Mouse (Mus musculus) stomach, embryonic 15.5 days (tissue): Measurements from ENCODE around the gene Igsf8. TPM values are rescaled to one million over a fixed set of nuclear protein-coding genes. Genes with fewer than 3 reads are reported as not detected.

ENCODE experiments used
- ATAC-seq: fragments of 200-750 bp; cut with Nextera tagmentation; 2 replicates; pipeline ENCODE4 v1.8.0; 2017; ENCODE audit warnings: low read depth, moderate number of reproducible peaks, moderate TSS enrichment; ENCODE audit not compliant: insufficient read depth, low FRiP score
- H3K27ac ChIP-seq: fragments of 300-500 bp; sonication (generic); 2 replicates; pipeline ENCODE4 v1.5.1; 2015; ENCODE audit warnings: mild to moderate bottlenecking, inconsistent platforms
- H3K27me3 ChIP-seq: fragments of 300-500 bp; sonication (generic); replicated peaks from 2 replicates; pipeline ENCODE4 v1.6.1; 2015; ENCODE audit warnings: inconsistent platforms
- H3K36me3 ChIP-seq: fragments of 300-500 bp; sonication (generic); 2 replicates; pipeline ENCODE4 v1.6.1; 2015; ENCODE audit warnings: inconsistent platforms
- H3K4me1 ChIP-seq: fragments of 300-500 bp; sonication (generic); 2 replicates; pipeline ENCODE4 v1.6.1; 2015; ENCODE audit warnings: inconsistent platforms
- H3K4me2 ChIP-seq: fragments of 300-500 bp; sonication (generic); 2 replicates; pipeline ENCODE4 v1.6.1; 2015; ENCODE audit warnings: mild to moderate bottlenecking, inconsistent platforms
- H3K4me3 ChIP-seq: fragments of 300-500 bp; sonication (generic); replicated peaks from 2 replicates; pipeline ENCODE4 v1.5.1; 2015; ENCODE audit warnings: inconsistent platforms
- H3K9ac ChIP-seq: fragments of 300-500 bp; sonication (generic); 2 replicates; pipeline ENCODE4 v1.6.1; 2015; ENCODE audit warnings: inconsistent platforms
- H3K9me3 ChIP-seq: fragments of 300-500 bp; sonication (generic); 2 replicates; pipeline ENCODE4 v1.6.1; 2016; ENCODE audit warnings: inconsistent platforms
- WGBS: fragments of 180-500 bp; shearing (Covaris S2); methylation state at CpG from one replicate; pipeline ENCODE4 v1.1.7; 2015; 5-methylcytosine and 5-hydroxymethylcytosine counted together
- polyA plus RNA-seq: library from polyadenylated mRNA; unstranded; fragments of >200 nt; fragmentation: Nextera tagmentation; extraction: Ambion mirVana; gene quantifications from 2 replicates; pipeline ENCODE4 v1.2.1, GENCODE M21; 2015

Igsf8 gene
- polyA plus RNA-seq, 1 experiment from 2014 or later, result 44.8 TPM

DNA sequence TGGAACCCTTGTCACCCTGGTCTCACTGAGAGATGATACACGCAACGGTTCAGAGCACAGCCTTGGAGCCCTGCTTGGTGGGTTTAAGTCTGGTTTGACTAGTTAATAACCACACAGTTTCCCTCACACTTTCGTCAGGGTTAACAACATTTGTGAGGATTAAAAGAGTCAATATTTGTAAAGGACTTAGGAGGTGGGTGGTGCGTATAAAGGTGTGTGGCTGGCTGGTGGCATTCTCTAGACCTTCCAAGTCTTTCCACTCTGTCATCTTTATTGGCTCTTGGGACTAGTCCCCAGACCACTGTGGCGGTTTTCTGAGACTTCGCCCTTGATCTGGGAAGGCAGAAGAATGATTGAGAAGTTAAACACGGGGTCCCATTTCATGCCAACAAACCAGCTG is 83.4 kb downstream of the Igsf8 start:
- no peak overlapping the region for H3K4me3 ChIP-seq
- no peak overlapping the region for H3K9ac ChIP-seq
- H3K36me3 ChIP-seq, result no peaks in the 10 kb centered on the region
- no peak overlapping the region for H3K27ac ChIP-seq
- no peaks in the 10 kb centered on the region for H3K9me3 ChIP-seq
- peaks cover 34% of the 10 kb centered on the region for H3K27me3 ChIP-seq
- peaks cover 18% of the 10 kb centered on the region for H3K4me1 ChIP-seq
- H3K4me2 ChIP-seq, result no peak overlapping the region
- 55% methylated on average over 7 of the region's 7 CpGs for WGBS
- no peak for ATAC-seq

DNA sequence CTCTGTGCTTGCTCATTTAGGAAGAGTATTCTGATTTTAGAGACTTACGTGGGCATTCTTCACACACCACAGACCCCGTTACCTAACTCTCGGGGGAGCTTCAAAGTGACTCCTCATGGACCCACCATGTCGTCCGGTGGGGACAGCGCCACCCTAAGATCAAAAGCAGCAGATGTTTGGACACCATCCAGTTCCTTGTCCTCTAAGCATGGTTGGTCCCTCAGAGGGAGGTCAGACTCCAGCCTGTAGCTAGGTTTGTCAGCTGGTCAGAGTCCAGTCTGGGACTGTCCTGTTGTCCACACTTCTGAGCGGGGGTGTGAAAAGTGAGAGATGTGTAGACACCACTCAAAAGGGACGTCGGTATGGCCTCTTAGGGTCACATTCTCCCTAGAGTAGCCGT is 85.3 kb downstream of the Igsf8 start:
- Histone ChIP-seq H3K36me3 (no peaks in the 10 kb centered on the region), H3K9me3 (no peaks in the 10 kb centered on the region), H3K4me1 (peaks cover 17% of the 10 kb centered on the region; the same call in 1 of the 2 replicates), H3K9ac (no peak overlapping the region), H3K4me2 (no peak overlapping the region), H3K4me3 (no peak overlapping the region), H3K27ac (no peak overlapping the region), H3K27me3 (peaks cover 18% of the 10 kb centered on the region)
- 81% methylated on average over 10 of the region's 10 CpGs for WGBS
- no peak for ATAC-seq

DNA sequence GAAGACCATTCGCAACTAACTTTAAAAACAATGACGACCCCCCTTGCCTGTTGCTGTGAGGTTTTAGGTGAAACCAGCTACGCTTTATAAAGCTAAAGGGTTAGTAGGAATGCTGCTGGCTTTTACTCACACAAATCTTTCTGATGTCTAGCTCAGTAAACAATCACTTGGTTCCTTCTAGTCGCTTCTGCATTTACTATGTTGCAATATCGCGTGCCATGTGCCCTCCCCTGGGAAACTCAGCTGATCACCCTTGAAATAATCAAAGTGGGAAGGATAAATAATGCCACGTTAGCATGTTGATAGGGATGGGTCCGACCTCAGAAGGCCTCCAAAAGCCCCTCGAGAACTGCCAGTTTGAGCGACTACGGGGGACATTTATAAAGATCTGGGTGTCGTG is 85.9 kb downstream of the Igsf8 start:
- Histone ChIP-seq H3K9me3 (no peaks in the 10 kb centered on the region), H3K27ac (no peak overlapping the region), H3K27me3 (peaks cover 11% of the 10 kb centered on the region), H3K9ac (no peak overlapping the region), H3K36me3 (no peaks in the 10 kb centered on the region), H3K4me2 (no peak overlapping the region), H3K4me3 (no peak overlapping the region), H3K4me1 (peaks cover 17% of the 10 kb centered on the region; the same call in 1 of the 2 replicates)
- 83% methylated on average over 12 of the region's 12 CpGs for WGBS
- ATAC-seq, result no peak

DNA sequence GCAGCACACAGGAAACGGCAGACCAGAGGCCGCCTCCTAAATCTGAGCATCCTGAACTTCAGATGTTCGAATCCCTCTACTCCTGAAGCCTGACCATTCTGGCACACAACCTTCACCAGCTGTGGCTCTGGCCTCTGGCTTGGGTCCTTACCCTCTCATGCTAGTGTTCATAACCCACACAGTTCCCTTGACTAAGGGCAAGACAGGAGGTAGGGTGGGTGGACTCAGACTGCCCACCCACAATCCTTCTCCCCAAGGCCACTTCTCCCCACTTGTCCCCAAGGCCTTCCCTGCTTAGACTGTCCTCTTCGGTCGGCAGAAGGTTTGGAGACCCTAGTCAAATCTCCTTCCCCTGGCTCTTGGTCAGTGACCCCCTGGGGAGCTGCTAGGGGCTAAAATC is 88.1 kb downstream of the Igsf8 start:
- peaks cover 14% of the 10 kb centered on the region; the same call in 1 of the 2 replicates for H3K4me1 ChIP-seq
- no peak overlapping the region for H3K27ac ChIP-seq
- 74% methylated on average over 5 of the region's 5 CpGs for WGBS
- no peak overlapping the region for H3K4me2 ChIP-seq
- H3K9ac ChIP-seq, result no peak overlapping the region
- H3K4me3 ChIP-seq, result no peak overlapping the region
- no peaks in the 10 kb centered on the region for H3K36me3 ChIP-seq
- no peak for ATAC-seq
- H3K27me3 ChIP-seq, result peaks cover 8% of the 10 kb centered on the region; the same call in 1 of the 2 replicates
- H3K9me3 ChIP-seq, result no peaks in the 10 kb centered on the region

DNA sequence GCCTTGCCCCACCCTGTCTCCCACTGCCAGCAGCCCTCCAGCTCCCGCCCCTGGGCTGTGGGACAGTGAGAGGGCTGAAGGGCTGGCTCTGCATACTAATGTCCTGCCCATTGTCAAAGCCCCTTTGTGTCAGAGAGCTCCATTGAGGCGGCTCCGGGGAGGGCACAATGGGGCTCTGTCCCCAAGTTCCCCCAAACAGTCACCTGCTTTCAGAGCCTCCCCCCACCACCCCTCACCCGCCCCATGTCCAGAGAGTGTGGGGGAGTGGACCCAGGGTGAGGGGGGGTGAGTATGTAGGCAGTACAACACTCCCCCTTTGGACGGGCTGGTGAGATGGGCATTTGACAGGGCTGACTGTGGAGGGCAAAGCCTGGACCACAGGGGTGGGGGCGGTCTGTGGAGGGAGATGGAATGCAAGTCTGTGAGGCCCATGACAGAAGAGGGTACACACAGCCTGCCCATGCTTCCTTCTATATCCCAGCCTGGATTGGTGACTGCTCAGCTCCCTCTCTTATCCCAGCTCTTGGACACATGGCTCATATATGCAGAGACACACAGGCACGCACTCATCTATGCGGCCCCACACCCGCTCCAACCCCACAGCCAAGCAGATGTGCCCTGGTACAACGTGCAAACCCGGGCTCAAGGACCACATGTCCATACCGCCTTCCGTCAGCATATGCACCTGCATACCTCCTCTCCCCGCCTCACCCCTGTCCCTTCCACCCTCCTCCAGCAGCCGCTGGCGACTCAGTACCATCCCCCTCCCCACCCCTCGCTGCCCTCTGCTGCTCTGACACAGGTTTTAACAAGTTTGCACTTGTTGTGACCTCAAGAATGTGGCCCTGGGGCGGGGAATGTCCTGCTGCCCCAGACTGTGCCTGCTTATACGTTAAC is 88.7 kb downstream of the Igsf8 start:
- Histone ChIP-seq H3K9ac (no peak overlapping the region), H3K4me2 (no peak overlapping the region), H3K4me3 (no peak overlapping the region), H3K9me3 (no peaks in the 10 kb centered on the region), H3K27me3 (peaks cover 8% of the 10 kb centered on the region; the same call in 1 of the 2 replicates), H3K27ac (no peak overlapping the region), H3K4me1 (peaks cover 11% of the 10 kb centered on the region; the same call in 1 of the 2 replicates), H3K36me3 (no peaks in the 10 kb centered on the region)
- ATAC-seq, result peak; percentile 51
- WGBS, result 16% methylated on average over 19 of the region's 19 CpGs

DNA sequence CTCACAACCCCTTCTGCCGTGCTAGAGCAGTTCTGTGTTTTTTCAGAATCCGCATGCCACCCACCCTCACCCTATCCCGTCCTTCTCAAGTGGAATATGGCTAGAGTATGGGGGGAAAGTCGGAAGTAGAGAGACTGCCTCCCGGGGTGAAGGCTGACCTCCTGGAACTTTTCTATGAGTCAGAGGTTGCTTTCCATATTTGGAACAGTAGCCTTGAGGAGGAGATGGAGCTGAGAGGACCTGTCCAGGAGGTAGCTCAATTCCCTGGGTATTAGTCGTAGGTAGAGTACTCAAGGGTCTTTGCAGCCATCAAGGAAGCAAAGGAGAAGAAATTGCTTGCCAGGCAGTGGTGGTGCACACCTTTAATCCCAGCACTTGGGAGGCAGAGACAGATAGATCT is 90.6 kb downstream of the Igsf8 start:
- peaks cover 11% of the 10 kb centered on the region; the same call in 1 of the 2 replicates for H3K4me1 ChIP-seq
- H3K9ac ChIP-seq, result no peak overlapping the region
- no peak overlapping the region for H3K4me2 ChIP-seq
- no peak overlapping the region for H3K4me3 ChIP-seq
- 70% methylated on average over 6 of the region's 6 CpGs for WGBS
- H3K36me3 ChIP-seq, result no peaks in the 10 kb centered on the region
- H3K27ac ChIP-seq, result no peak overlapping the region
- ATAC-seq, result no peak
- peaks cover 8% of the 10 kb centered on the region; the same call in 1 of the 2 replicates for H3K27me3 ChIP-seq
- no peaks in the 10 kb centered on the region for H3K9me3 ChIP-seq

GRCm38 (mm10) chr1:172352453-172352852 is 91.0 kb downstream of the Igsf8 start:
- H3K4me3 ChIP-seq, result no peak overlapping the region
- ATAC-seq, result no peak
- 77% methylated on average over 3 of the region's 3 CpGs for WGBS
- no peak overlapping the region for H3K9ac ChIP-seq
- H3K9me3 ChIP-seq, result no peaks in the 10 kb centered on the region
- H3K4me2 ChIP-seq, result no peak overlapping the region
- peaks cover 8% of the 10 kb centered on the region; the same call in 1 of the 2 replicates for H3K27me3 ChIP-seq
- no peaks in the 10 kb centered on the region for H3K36me3 ChIP-seq
- peaks cover 11% of the 10 kb centered on the region; the same call in 1 of the 2 replicates for H3K4me1 ChIP-seq
- no peak overlapping the region for H3K27ac ChIP-seq

GRCm38 (mm10) chr1:172355336-172355735 is 93.9 kb downstream of the Igsf8 start:
- H3K4me3 ChIP-seq, result no peak overlapping the region
- no peak overlapping the region for H3K4me2 ChIP-seq
- H3K9me3 ChIP-seq, result no peaks in the 10 kb centered on the region
- H3K27ac ChIP-seq, result no peak overlapping the region
- H3K27me3 ChIP-seq, result peaks cover 5% of the 10 kb centered on the region; the same call in 1 of the 2 replicates
- H3K4me1 ChIP-seq, result peaks cover 5% of the 10 kb centered on the region; the same call in 1 of the 2 replicates
- no peak overlapping the region for H3K9ac ChIP-seq
- no peak for ATAC-seq
- WGBS, result 51% methylated on average over 3 of the region's 3 CpGs
- H3K36me3 ChIP-seq, result no peaks in the 10 kb centered on the region

DNA sequence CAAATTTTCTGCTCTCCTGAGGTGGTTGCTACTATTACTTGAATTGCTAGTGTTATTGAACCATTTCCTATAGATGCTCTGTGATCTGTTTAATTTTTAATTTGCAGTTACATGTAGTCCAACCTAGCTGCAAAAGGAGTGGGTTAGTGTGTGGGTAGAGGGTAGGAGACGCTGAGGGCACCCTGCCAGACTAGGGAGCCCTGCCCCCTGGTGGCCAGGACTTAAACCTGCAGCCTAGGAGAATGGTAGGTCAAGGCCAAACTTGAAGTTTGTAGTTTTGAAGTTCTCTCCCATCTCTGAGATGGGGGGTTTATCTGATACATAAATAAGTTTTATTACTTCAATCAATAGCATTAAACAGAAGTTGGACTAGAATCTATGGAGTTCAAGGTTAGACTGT is 96.1 kb downstream of the Igsf8 start:
- 0% methylated on average over 1 of the region's 1 CpGs for WGBS
- no peak overlapping the region for H3K27ac ChIP-seq
- H3K9me3 ChIP-seq, result no peaks in the 10 kb centered on the region
- no peak overlapping the region for H3K4me3 ChIP-seq
- H3K27me3 ChIP-seq, result 0 out of 2 replicates have a peak, but pooled peaks cover 5% of the 10 kb centered on the region
- H3K9ac ChIP-seq, result no peak overlapping the region
- ATAC-seq, result no peak
- H3K36me3 ChIP-seq, result no peaks in the 10 kb centered on the region
- H3K4me1 ChIP-seq, result no peaks in the 10 kb centered on the region
- H3K4me2 ChIP-seq, result no peak overlapping the region

DNA sequence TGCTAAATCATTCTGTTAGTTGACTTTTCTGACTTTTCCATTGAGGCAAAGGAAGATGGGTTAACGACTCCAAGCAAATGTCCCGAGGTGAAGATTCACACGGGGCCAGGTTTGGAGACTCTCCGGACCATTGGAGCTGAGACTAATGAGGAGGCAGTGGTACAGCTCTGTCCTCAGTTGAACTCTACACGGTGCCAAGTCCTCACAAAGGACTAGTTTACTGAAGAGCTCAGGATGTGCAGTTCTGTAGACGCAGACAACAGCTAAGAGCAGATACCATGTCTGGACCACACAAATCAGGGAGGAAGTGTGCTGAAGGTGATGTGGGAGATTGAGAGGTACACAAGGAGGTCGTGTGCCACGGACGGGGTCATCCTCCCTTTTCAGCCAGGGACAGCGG is 96.9 kb downstream of the Igsf8 start:
- no peaks in the 10 kb centered on the region for H3K36me3 ChIP-seq
- WGBS, result 73% methylated on average over 10 of the region's 10 CpGs
- no peak overlapping the region for H3K4me3 ChIP-seq
- H3K4me1 ChIP-seq, result no peaks in the 10 kb centered on the region
- no peaks in the 10 kb centered on the region for H3K27me3 ChIP-seq
- ATAC-seq, result no peak
- H3K9ac ChIP-seq, result no peak overlapping the region
- no peaks in the 10 kb centered on the region for H3K9me3 ChIP-seq
- H3K27ac ChIP-seq, result no peak overlapping the region
- no peak overlapping the region for H3K4me2 ChIP-seq

- Histone ChIP-seq H3K36me3 (no peaks in the 10 kb centered on the region), H3K9me3 (no peaks in the 10 kb centered on the region), H3K4me2 (0 out of 2 replicates have a peak overlapping the region, but pooled peaks have one; percentile 21), H3K4me1 (no peaks in the 10 kb centered on the region), H3K4me3 (no peak overlapping the region), H3K27ac (no peak overlapping the region), H3K9ac (no peak overlapping the region), H3K27me3 (no peaks in the 10 kb centered on the region)
- ATAC-seq, result no peak
- 12% methylated on average over 6 of the region's 6 CpGs for WGBS
Observed at GRCm38 (mm10) chr1:172364684-172365083, 103.2 kb downstream of the Igsf8 start.

GRCm38 (mm10) chr1:172368768-172369418 is 107.5 kb downstream of the Igsf8 start:
- Histone ChIP-seq H3K9me3 (no peaks in the 10 kb centered on the region), H3K27ac (no peak overlapping the region), H3K36me3 (no peaks in the 10 kb centered on the region), H3K4me3 (no peak overlapping the region), H3K27me3 (no peaks in the 10 kb centered on the region), H3K4me1 (no peaks in the 10 kb centered on the region), H3K4me2 (peak overlapping the region; percentile 33), H3K9ac (no peak overlapping the region)
- no peak for ATAC-seq
- WGBS, result 25% methylated on average over 23 of the region's 23 CpGs
